Mouse (Mus musculus): ENCODE measurements around the gene Nsd1.

The Nsd1 gene

GRCm38 (mm10) chr13:55329109-55329682 is 119.6 kb downstream of the Nsd1 start:
- DNase-seq (ENCODE audit: low read depth, low spot score) = no peak

GRCm38 (mm10) chr13:55329683-55330566 is 120.3 kb downstream of the Nsd1 start, which contains the start of gene Mxd3:
Gene Mxd3 (minus strand): TSS chr13:55329823.
- peak; percentile 90 for DNase-seq (ENCODE audit: low read depth, low spot score)

- peak; percentile 78 for DNase-seq (ENCODE audit: low read depth, low spot score)
Measured at GRCm38 (mm10) chr13:55330567-55331400, 121.2 kb downstream of the Nsd1 start.

GRCm38 (mm10) chr13:55332331-55332730 is 122.7 kb downstream of the Nsd1 start:
- no peak for DNase-seq (ENCODE audit: low read depth, low spot score)

- DNase-seq (ENCODE audit: low read depth, low spot score) = peak; percentile 49
Measured at GRCm38 (mm10) chr13:55335701-55336100, 126.1 kb downstream of the Nsd1 start.

- peak; percentile 38 for DNase-seq (ENCODE audit: low read depth, low spot score)
Measured at GRCm38 (mm10) chr13:55337341-55337975, 127.9 kb downstream of the Nsd1 start.

- DNase-seq (ENCODE audit: low read depth, low spot score) = peak; percentile 86
Measured at GRCm38 (mm10) chr13:55338131-55339054, 128.8 kb downstream of the Nsd1 start.

- peak; percentile 95 for DNase-seq (ENCODE audit: low read depth, low spot score)
Measured at GRCm38 (mm10) chr13:55339259-55339658, 129.7 kb downstream of the Nsd1 start.

- DNase-seq (ENCODE audit: low read depth, low spot score) = no peak
Measured at GRCm38 (mm10) chr13:55342469-55342868, 132.9 kb downstream of the Nsd1 start.

- DNase-seq (ENCODE audit: low read depth, low spot score) = no peak
Measured at GRCm38 (mm10) chr13:55344286-55344685, 134.7 kb downstream of the Nsd1 start.

- DNase-seq (ENCODE audit: low read depth, low spot score) = no peak
Measured at GRCm38 (mm10) chr13:55346745-55347144, 137.2 kb downstream of the Nsd1 start.

- DNase-seq (ENCODE audit: low read depth, low spot score) = no peak
Measured at GRCm38 (mm10) chr13:55361145-55361544, 151.6 kb downstream of the Nsd1 start.

- DNase-seq (ENCODE audit: low read depth, low spot score) = no peak
Measured at GRCm38 (mm10) chr13:55361974-55362452, 152.4 kb downstream of the Nsd1 start.

GRCm38 (mm10) chr13:55362453-55363060 is 153.0 kb downstream of the Nsd1 start, which contains the start of gene Lman2:
Gene Lman2 (minus strand): TSS chr13:55362783.
- DNase-seq (ENCODE audit: low read depth, low spot score) = peak; percentile 100
